Mouse (Mus musculus): ENCODE measurements around the gene Cmtm4. TPM values are rescaled to one million over a fixed set of nuclear protein-coding genes. Genes with fewer than 3 reads are reported as not detected.

Cmtm4 gene
- 6.2 TPM for polyA plus RNA-seq (2015; fragmentation: Illumina TruSeq; extraction: RNeasy Lipid Tissue Mini Kit (QIAGEN cat#74804); ENCODE audit: insufficient read depth, low read depth, low replicate concordance)

DNA sequence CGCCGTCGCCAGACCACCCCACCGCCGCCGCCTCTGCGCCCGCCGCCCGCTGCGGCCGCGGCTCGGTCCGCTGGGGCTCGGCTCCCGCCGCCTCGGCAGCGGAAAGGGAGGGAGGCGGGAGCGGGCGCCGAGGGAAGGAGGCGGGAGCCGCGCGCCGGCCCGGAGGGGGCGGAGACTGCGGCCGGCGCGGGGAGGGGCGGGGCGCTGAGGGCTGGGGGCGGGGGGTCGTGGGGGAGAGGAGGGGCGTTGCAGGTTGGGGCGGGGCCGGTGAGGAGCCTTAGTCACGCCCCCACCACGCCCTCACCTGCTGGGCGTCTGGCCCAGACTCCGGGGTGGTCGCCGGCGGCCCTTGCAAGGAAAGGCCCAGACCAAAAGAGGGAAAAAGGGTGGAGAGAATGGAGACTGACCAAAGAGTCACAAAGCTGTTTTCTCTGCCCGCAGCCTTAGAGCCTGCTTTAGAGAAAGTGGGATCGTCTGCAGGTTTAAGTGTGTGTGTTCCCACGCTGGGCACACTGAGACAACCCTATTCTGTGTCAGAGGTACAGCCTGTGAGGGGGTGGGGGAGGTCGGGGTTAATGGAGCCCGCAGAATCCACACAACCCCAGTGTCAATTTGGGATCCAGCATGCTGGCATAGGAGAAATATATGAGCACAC, at the start of gene Cmtm4:
TSS of gene Cmtm4 (minus strand) at position 105 of the 655 bp plus-strand sequence.

DNA sequence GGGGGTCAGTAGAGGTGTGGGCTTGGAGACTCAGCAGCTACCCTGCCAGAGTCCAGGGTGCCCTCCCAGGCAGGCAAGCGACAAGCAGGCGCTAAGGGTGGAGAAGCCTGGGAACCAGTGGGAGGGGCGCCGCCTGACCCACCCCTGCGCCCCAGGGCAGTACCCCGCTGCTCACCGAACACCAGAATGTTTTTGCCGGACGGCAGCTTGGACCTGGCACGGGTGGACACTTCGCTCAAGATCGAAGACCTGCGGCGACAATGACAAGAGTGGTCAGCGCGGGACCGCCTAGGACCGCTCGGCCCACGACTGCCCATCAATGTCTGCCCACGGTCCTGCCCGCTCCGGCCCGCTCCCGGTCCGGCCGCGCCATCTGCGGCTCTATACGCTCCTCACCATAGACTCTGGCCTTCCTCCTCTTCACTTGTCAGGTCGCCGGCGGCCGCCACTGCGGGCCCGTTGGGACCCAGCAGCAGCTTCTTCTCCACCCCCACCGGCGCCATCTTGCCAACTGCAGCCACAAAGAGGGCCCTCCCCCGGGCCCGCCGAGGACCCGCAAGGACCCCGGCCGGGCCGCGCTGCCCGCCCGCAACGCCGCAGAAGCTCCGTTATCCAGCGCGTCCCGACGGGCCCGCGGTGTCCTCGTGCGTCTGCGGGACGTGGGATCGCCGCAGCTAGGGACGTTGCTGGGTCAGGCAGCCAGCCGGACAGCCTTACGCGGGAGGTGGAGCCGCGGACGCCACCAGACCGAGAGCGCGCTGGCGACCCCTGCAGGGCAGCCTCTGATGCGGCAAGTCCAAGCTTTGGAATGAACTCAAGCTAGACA, 46.9 kb upstream of the Cmtm4 start, which contains the start of gene Dync1li2:
TSS of gene Dync1li2 (minus strand) at position 749 of the 826 bp plus-strand sequence.

DNA sequence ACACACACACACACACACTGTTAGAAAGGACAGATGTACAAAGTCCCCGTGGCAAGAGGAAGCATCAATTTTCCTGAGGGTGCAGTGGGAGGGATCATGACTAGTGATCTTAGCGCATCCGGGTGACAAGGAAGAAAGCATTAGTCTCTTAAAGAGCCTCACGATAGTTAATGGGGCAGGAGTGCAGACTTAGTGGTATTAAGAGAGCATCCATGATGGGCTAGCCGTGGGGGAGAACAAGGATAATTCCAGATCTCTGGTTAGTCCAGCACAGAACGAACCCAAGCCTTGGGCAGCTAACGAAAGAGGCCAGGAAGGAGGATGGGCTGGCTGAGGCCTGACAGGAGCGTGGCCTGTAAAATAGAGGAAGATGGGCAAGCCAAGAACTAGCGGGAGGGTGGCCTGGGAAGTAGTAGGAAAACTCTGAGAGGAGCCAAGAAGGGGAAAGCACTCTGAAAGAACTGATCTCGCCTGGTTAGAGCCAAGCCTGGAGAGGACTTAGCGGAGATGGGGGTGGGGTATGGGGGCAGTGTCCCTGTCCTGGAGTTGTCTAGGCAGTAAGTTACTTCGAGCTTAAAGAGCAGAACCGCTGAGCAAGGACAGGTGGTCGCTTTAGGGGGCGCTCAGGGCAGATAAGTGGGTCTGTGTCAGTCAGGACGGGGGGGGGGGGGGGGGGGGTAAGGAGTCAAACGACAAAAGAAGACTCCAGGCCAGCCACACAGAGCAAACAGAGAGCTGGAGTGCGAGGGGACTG, 56.2 kb downstream of the Cmtm4 start, which contains the start of gene Cmtm3:
TSS of gene Cmtm3 (plus strand) at position 182 of the 754 bp plus-strand sequence.

DNA sequence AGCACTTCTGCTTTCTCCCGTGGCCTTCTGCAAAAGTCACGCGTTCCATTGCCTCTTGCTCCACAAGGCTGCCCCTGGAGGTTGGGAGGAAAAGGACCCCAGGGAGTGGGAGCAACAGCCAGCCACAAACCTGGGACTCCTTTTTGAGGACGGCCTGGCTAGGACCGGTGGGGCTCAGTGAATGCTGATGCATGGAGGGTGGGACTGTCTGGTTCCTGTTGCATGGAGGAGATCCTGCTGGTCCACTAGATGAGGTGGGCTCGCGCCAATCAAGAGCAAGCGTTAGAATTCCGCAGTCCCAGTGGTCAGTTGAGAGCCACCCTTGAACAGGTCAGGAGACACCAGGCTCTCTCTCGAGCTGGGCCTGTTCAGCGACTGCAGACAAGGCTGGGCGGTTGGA, 73.7 kb downstream of the Cmtm4 start, which contains the start of gene Cmtm2b:
TSS of gene Cmtm2b (plus strand) at position 301 of the 400 bp plus-strand sequence.

DNA sequence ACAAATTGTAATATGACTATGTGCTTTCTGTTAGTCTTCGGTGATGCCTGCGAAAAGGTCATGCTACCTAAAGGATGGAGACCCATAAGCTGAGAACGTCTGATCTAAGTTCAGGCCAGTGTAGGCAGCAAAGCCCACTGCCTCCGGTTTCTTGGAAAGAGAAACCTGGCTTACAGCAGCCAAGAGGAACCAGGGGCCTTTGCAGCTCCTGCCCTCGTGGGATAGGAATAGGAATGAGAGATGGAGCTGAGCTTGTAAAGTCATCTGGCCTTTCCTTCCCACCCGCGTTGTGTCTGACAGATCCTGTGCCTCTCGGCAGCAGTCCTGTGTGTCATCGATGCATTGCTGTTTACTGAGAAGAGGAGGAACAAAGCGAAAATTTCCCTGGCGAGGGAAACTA, 74.3 kb downstream of the Cmtm4 start, which contains the start of gene Gm11020:
TSS of gene Gm11020 (plus strand) at position 301 of the 400 bp plus-strand sequence.

DNA sequence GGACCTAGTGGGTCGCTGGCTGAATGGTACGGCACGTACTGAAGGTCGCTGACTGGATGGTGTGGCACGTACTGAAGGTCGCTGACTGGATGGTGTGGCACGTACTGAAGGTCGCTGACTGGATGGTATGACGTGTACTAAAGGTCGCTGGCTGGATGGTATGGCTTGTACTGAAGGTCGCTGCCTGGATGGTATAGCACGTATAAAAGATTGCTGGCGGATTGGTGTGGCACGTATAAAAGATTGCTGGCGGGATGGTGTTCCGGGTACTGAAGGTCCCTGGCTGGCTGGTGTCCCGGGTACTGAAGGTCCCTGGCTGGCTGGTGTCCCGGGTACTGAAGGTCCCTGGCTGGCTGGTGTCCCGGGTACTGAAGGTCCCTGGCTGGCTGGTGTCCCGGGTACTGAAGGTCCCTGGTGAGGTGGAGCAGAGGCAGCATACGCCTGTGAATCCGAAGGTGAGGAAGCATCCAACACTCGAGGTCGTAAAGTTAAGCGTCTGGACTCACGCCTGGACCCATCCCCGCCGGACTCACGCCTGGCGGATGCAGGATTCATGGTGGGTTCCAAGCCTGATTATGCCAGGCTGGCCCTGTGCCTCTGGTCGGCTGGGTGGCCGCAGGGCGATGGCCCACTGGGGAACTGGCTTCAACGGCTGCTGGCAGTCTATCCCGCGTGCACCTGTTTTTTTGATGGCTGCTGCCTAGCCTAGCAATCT, 86.0 kb downstream of the Cmtm4 start, which contains the start of the genes Gm45711 and Cmtm1:
TSS of gene Gm45711 (minus strand) at position 641 of the 715 bp plus-strand sequence.
TSS of gene Cmtm1 (minus strand) at position 705 of the 715 bp plus-strand sequence.

Other genes with a start within 250 kb of the Cmtm4 start
- not detected for gene Bean1, start 225.4 kb downstream of the Cmtm4 start, polyA plus RNA-seq (2015; fragmentation: Illumina TruSeq; extraction: RNeasy Lipid Tissue Mini Kit (QIAGEN cat#74804); ENCODE audit: insufficient read depth, low read depth, low replicate concordance)
- gene Tk2, start 147.2 kb downstream of the Cmtm4 start, polyA plus RNA-seq (2015; fragmentation: Illumina TruSeq; extraction: RNeasy Lipid Tissue Mini Kit (QIAGEN cat#74804); ENCODE audit: insufficient read depth, low read depth, low replicate concordance) = 14.6 TPM
- gene Cklf, start 144.9 kb downstream of the Cmtm4 start, polyA plus RNA-seq (2015; fragmentation: Illumina TruSeq; extraction: RNeasy Lipid Tissue Mini Kit (QIAGEN cat#74804); ENCODE audit: insufficient read depth, low read depth, low replicate concordance) = 4.4 TPM
- not detected for gene Cmtm2a, start 102.6 kb downstream of the Cmtm4 start, polyA plus RNA-seq (2015; fragmentation: Illumina TruSeq; extraction: RNeasy Lipid Tissue Mini Kit (QIAGEN cat#74804); ENCODE audit: insufficient read depth, low read depth, low replicate concordance)
- gene Gm45711, start 85.7 kb downstream of the Cmtm4 start, polyA plus RNA-seq (2015; fragmentation: Illumina TruSeq; extraction: RNeasy Lipid Tissue Mini Kit (QIAGEN cat#74804); ENCODE audit: insufficient read depth, low read depth, low replicate concordance) = not detected
- gene Cmtm1, start 85.7 kb downstream of the Cmtm4 start, polyA plus RNA-seq (2015; fragmentation: Illumina TruSeq; extraction: RNeasy Lipid Tissue Mini Kit (QIAGEN cat#74804); ENCODE audit: insufficient read depth, low read depth, low replicate concordance) = not detected
- not detected for gene Gm11020, start 74.2 kb downstream of the Cmtm4 start, polyA plus RNA-seq (2015; fragmentation: Illumina TruSeq; extraction: RNeasy Lipid Tissue Mini Kit (QIAGEN cat#74804); ENCODE audit: insufficient read depth, low read depth, low replicate concordance)
- gene Cmtm2b, start 73.6 kb downstream of the Cmtm4 start, polyA plus RNA-seq (2015; fragmentation: Illumina TruSeq; extraction: RNeasy Lipid Tissue Mini Kit (QIAGEN cat#74804); ENCODE audit: insufficient read depth, low read depth, low replicate concordance) = not detected
- 14.8 TPM for gene Cmtm3, start 56.4 kb downstream of the Cmtm4 start, polyA plus RNA-seq (2015; fragmentation: Illumina TruSeq; extraction: RNeasy Lipid Tissue Mini Kit (QIAGEN cat#74804); ENCODE audit: insufficient read depth, low read depth, low replicate concordance)
- gene Dync1li2, start 47.2 kb upstream of the Cmtm4 start, polyA plus RNA-seq (2015; fragmentation: Illumina TruSeq; extraction: RNeasy Lipid Tissue Mini Kit (QIAGEN cat#74804); ENCODE audit: insufficient read depth, low read depth, low replicate concordance) = 10.5 TPM
- gene Terb1, start 114.1 kb upstream of the Cmtm4 start, polyA plus RNA-seq (2015; fragmentation: Illumina TruSeq; extraction: RNeasy Lipid Tissue Mini Kit (QIAGEN cat#74804); ENCODE audit: insufficient read depth, low read depth, low replicate concordance) = not detected
- 17.6 TPM for gene Nae1, start 138.8 kb upstream of the Cmtm4 start, polyA plus RNA-seq (2015; fragmentation: Illumina TruSeq; extraction: RNeasy Lipid Tissue Mini Kit (QIAGEN cat#74804); ENCODE audit: insufficient read depth, low read depth, low replicate concordance)
- gene Car7, start 138.9 kb upstream of the Cmtm4 start, polyA plus RNA-seq (2015; fragmentation: Illumina TruSeq; extraction: RNeasy Lipid Tissue Mini Kit (QIAGEN cat#74804); ENCODE audit: insufficient read depth, low read depth, low replicate concordance) = 2.7 TPM
- gene Pdp2, start 195.6 kb upstream of the Cmtm4 start, polyA plus RNA-seq (2015; fragmentation: Illumina TruSeq; extraction: RNeasy Lipid Tissue Mini Kit (QIAGEN cat#74804); ENCODE audit: insufficient read depth, low read depth, low replicate concordance) = 0.90 TPM
- not detected for gene Cdh16, start 228.6 kb upstream of the Cmtm4 start, polyA plus RNA-seq (2015; fragmentation: Illumina TruSeq; extraction: RNeasy Lipid Tissue Mini Kit (QIAGEN cat#74804); ENCODE audit: insufficient read depth, low read depth, low replicate concordance)
- 2.3 TPM for gene Rrad, start 235.5 kb upstream of the Cmtm4 start, polyA plus RNA-seq (2015; fragmentation: Illumina TruSeq; extraction: RNeasy Lipid Tissue Mini Kit (QIAGEN cat#74804); ENCODE audit: insufficient read depth, low read depth, low replicate concordance)
- 7.1 TPM for gene Ciao2b, start 246.2 kb upstream of the Cmtm4 start, polyA plus RNA-seq (2015; fragmentation: Illumina TruSeq; extraction: RNeasy Lipid Tissue Mini Kit (QIAGEN cat#74804); ENCODE audit: insufficient read depth, low read depth, low replicate concordance)

Data from pancreas, adult 10 weeks (tissue).